Mouse (Mus musculus) ES-E14 (cell line): ENCODE results near the gene Slc34a2. TPM values are rescaled to one million over a fixed set of nuclear protein-coding genes. Genes with fewer than 3 reads are reported as not detected.

Experiments
- DNase-seq: peaks from one replicate; pipeline ENCODE4 v3.0.0-alpha.2; 2013; ENCODE audit warnings: low read depth, low spot score
- H3K27ac ChIP-seq: 2 replicates; pipeline ENCODE4 v1.5.1; 2012; ENCODE audit warnings: low read depth, mild to moderate bottlenecking, low read length, moderate library complexity, mixed read lengths; ENCODE audit not compliant: poor library complexity, insufficient read depth, severe bottlenecking
- H3K36me3 ChIP-seq: 2 replicates; pipeline ENCODE4 v1.6.1; 2012; ENCODE audit warnings: mild to moderate bottlenecking, low read length, moderate library complexity, mixed read lengths; ENCODE audit not compliant: control insufficient read depth, poor library complexity, insufficient read depth, severe bottlenecking
- H3K4me1 ChIP-seq, 2 experiments: fragments of 150-350 bp in 1 of 2; sonication (generic) in 1 of 2; 2 replicates each; pipeline ENCODE4 v1.6.1; 2012; ENCODE audit warnings: low read length in 2 of 2, mild to moderate bottlenecking in 1 of 2, mixed read lengths in 1 of 2; ENCODE audit not compliant: control insufficient read depth in 2 of 2, insufficient read depth in 2 of 2, poor library complexity in 1 of 2
- H3K4me3 ChIP-seq, 2 experiments: fragments of 150-350 bp in 1 of 2; sonication (generic) in 1 of 2; 2 replicates each; pipeline ENCODE4 v1.5.1; 2012; ENCODE audit warnings: low read length in 2 of 2, low read depth in 1 of 2, mild to moderate bottlenecking in 1 of 2, mixed read lengths in 1 of 2; ENCODE audit not compliant: insufficient read depth in 1 of 2, poor library complexity in 1 of 2, severe bottlenecking in 1 of 2
- H3K9ac ChIP-seq: 2 replicates; pipeline ENCODE4 v1.6.1; 2012; ENCODE audit warnings: low read depth, mild to moderate bottlenecking, low read length, mixed read lengths; ENCODE audit not compliant: poor library complexity, insufficient read depth, severe bottlenecking
- H3K9me3 ChIP-seq: fragments of 150-350 bp; sonication (generic); 2 replicates; pipeline ENCODE4 v1.6.1; 2012; ENCODE audit warnings: low read depth, mild to moderate bottlenecking, low read length; ENCODE audit not compliant: control insufficient read depth, insufficient read depth
- CHD2 ChIP-seq: IDR thresholded peaks from 2 replicates; pipeline ENCODE4 v1.6.1; 2014; ENCODE audit warnings: mild to moderate bottlenecking, low read depth, low read length, inconsistent platforms
- HCFC1 ChIP-seq: IDR thresholded peaks from 2 replicates; pipeline ENCODE4 v1.6.1; 2012; ENCODE audit warnings: low read length, inconsistent platforms, borderline replicate concordance; ENCODE audit not compliant: insufficient read depth
- MAFK ChIP-seq: IDR thresholded peaks from 2 replicates; pipeline ENCODE4 v1.6.1; 2014; ENCODE audit warnings: mild to moderate bottlenecking, low read depth, low read length, inconsistent platforms; ENCODE audit not compliant: insufficient read depth
- ZC3H11A ChIP-seq: IDR thresholded peaks from 2 replicates; pipeline ENCODE4 v1.6.1; 2012; ENCODE audit warnings: low read depth, mild to moderate bottlenecking, inconsistent platforms, low read length, borderline replicate concordance
- ZNF384 ChIP-seq: IDR thresholded peaks from 2 replicates; pipeline ENCODE4 v1.6.1; 2012; ENCODE audit warnings: low read depth, low read length, inconsistent platforms
- in situ Hi-C, 2 experiments: fragments of 600-800 bp; cut with MboI; formaldehyde crosslinking; loops; one replicate each; pipeline ENCODE4 v1.15.1; 2025; ENCODE audit warnings: low sequenced_read_pairs in 2 of 2, inconsistent platforms in 1 of 2; ENCODE audit not compliant: unreplicated experiment in 2 of 2
- total RNA-seq: library from RNA; depleted of rRNA; stranded (reverse); fragments of 300-350 nt; gene quantifications from 2 replicates; pipeline ENCODE4 v1.2.3, GENCODE M21; 2012

Gene Slc34a2
- total RNA-seq, 1 experiment: 1.3 TPM

GRCm38 (mm10) chr5:53087452-53087851 lies 49.6 kb downstream of the Slc34a2 start:
- in situ Hi-C loops: no loop called here
- H3K4me1 ChIP-seq: no peaks in the 10 kb centered on the region
- no peak overlapping the region for H3K4me3 ChIP-seq
- no peak overlapping the region for H3K27ac ChIP-seq
- H3K9ac ChIP-seq: no peak overlapping the region
- DNase-seq: no peak
- no peak for TF ChIP-seq CHD2
- TF ChIP-seq ZC3H11A: no peak
- TF ChIP-seq ZNF384: no peak
- TF ChIP-seq HCFC1: no peak
- no peak for TF ChIP-seq MAFK
- H3K9me3 ChIP-seq: no peaks in the 10 kb centered on the region
- no peaks in the 10 kb centered on the region for H3K36me3 ChIP-seq

DNA sequence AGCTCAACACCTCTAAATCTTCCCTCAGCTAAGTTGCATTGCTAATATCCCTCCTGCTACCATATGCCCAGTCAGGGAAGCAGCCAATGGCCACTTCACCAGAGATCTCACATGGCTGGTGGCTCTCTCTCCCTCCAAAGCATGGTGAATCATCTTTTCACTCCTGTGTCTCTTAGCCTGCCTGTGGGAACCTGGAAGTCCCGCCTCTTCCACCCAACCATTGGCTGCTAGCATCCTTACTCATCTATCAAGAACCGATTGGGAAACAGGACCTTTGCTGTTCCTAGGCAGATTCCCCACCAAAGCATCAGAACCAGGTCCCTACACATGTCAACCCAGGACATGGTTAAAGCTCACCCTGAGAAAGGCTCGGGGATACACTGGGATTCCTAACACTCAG lies 53.5 kb downstream of the Slc34a2 start:
- H3K27ac ChIP-seq: no peak overlapping the region
- no peaks in the 10 kb centered on the region for H3K9me3 ChIP-seq
- H3K9ac ChIP-seq: no peak overlapping the region
- H3K4me3 ChIP-seq: no peak overlapping the region
- in situ Hi-C loops: no loop called here
- TF ChIP-seq HCFC1 (no peak), ZNF384 (no peak), MAFK (no peak), CHD2 (no peak), ZC3H11A (no peak)
- DNase-seq: no peak
- H3K36me3 ChIP-seq: no peaks in the 10 kb centered on the region
- no peaks in the 10 kb centered on the region for H3K4me1 ChIP-seq

- peaks cover 1 to 2% of the 10 kb centered on the region in 2 experiments; a peak in 2 of 4 replicates for H3K4me1 ChIP-seq
- no peaks in the 10 kb centered on the region for H3K36me3 ChIP-seq
- no peak for TF ChIP-seq HCFC1
- no peak for TF ChIP-seq MAFK
- TF ChIP-seq ZC3H11A: no peak
- no peak for TF ChIP-seq ZNF384
- no peak for TF ChIP-seq CHD2
- no peaks in the 10 kb centered on the region for H3K9me3 ChIP-seq
- no peak overlapping the region for H3K4me3 ChIP-seq
- H3K9ac ChIP-seq: no peak overlapping the region
- no peak overlapping the region for H3K27ac ChIP-seq
- DNase-seq: no peak
- in situ Hi-C loops: no loop called here
Measured at GRCm38 (mm10) chr5:53101848-53102473, 64.1 kb downstream of the Slc34a2 start.

DNA sequence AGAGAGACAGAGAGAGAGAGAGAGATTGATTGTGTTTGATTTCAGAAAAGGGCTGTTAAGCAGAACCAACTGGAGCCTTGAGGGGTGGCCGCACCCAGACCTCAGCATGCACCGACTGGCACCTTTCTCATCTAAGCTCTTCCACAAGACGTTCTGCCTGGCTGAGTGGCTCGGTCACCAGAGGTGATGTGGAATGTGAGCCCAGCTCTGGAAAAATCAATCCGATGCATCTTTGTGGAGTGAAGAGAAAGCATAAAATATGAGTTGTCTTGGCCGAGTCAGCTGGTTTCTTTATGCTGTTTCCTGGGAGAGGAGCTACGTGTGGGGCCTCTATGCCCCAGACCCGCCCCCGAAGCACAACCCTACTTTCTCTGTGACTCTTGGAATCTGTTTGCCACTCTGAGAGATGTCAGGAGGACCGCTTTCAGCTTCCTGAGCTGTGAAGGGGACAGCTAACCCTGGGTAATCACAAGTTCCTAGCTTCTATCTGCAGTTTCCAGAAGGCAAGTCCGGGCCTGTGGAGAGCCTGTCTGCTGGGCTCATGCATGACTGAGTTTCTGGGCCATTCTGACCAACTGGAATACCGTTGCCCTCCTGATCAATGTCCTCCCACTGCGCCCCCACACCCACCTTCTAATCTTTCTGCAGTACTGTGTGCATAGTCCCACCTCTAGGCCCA lies 66.4 kb downstream of the Slc34a2 start:
- no peaks in the 10 kb centered on the region for H3K9me3 ChIP-seq
- in situ Hi-C loops: no loop called here
- TF ChIP-seq CHD2: no peak
- H3K4me3 ChIP-seq: no peak overlapping the region
- H3K4me1 ChIP-seq: peaks cover 1 to 2% of the 10 kb centered on the region in 2 experiments; a peak in 2 of 4 replicates
- no peak overlapping the region for H3K27ac ChIP-seq
- H3K36me3 ChIP-seq: no peaks in the 10 kb centered on the region
- no peak for DNase-seq
- no peak overlapping the region for H3K9ac ChIP-seq

- Histone ChIP-seq H3K4me3 (no peak overlapping the region), H3K4me1 (peaks cover 1 to 4% of the 10 kb centered on the region in 2 experiments; a peak in 2 of 4 replicates), H3K27ac (no peak overlapping the region), H3K36me3 (no peaks in the 10 kb centered on the region), H3K9me3 (no peaks in the 10 kb centered on the region), H3K9ac (no peak overlapping the region)
- peak; percentile 27 for DNase-seq
- in situ Hi-C loops: no loop called here
- TF ChIP-seq MAFK (no peak), ZNF384 (no peak), HCFC1 (no peak), CHD2 (no peak), ZC3H11A (no peak)
Measured at GRCm38 (mm10) chr5:53105716-53106115, 67.8 kb downstream of the Slc34a2 start.
